Mouse (Mus musculus) right cerebral cortex, postnatal 25 days (tissue): ENCODE measurements around the gene Myrip.
A peak's percentile ranks its signal among the peaks of the same experiment; 100 is the strongest.
"Not testable (repeated sequence)": the region's sequence is repeated elsewhere in the genome, so short reads cannot be mapped to it uniquely, and the experiment has no call there.

Experiments
- DNase-seq: peaks from one replicate; pipeline ENCODE4 v3.0.0; 2022

Myrip gene

GRCm38 (mm10) chr9:120398289-120398688 lies 97.0 kb downstream of the Myrip start:
- no peak for DNase-seq

- not testable (repeated sequence) for DNase-seq
Observed at GRCm38 (mm10) chr9:120399537-120399936, 98.2 kb downstream of the Myrip start.

GRCm38 (mm10) chr9:120402368-120402767 lies 101.1 kb downstream of the Myrip start:
- DNase-seq: no peak

DNA sequence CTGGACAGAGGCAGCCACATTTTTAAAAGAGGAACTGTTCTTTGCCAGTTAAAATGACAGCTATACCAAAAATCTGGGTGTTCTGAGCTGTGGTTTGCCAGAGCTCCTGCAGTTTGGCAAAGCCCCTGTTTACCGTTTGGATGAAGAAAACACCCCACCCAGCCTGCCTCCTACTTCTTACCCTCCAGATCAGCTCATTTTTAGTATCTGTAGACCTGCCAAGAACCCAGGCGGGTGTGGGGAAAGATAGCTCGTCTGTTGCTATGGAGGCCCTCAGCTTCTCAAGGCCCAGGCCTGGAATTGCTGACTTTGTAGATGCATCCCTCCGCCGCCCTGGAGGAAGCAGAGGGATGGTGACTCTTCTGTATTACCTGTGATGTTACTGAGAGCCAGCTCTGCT lies 102.3 kb downstream of the Myrip start:
- peak; percentile 78 for DNase-seq

- DNase-seq: peak; percentile 56
Observed at GRCm38 (mm10) chr9:120409663-120410181, 108.4 kb downstream of the Myrip start.

DNA sequence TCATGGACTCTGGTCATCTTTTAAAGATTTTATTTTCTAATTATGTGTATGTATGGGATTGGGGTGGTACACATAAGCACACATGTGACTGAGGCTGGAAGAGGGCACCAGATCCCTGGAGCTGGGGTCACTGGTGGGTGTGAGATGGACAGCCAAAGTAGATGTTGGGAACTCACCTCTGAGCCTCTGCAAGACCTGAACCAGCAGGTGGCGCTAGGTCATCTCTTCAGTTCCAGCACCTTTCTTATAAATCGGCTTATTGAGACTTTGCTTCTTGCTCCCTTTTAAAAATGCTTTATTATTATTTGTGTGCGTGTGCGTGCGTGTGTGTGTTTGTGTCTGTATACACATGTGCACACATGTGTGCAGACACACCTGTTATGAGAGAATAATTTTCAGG lies 109.1 kb downstream of the Myrip start:
- DNase-seq: peak; percentile 52

DNA sequence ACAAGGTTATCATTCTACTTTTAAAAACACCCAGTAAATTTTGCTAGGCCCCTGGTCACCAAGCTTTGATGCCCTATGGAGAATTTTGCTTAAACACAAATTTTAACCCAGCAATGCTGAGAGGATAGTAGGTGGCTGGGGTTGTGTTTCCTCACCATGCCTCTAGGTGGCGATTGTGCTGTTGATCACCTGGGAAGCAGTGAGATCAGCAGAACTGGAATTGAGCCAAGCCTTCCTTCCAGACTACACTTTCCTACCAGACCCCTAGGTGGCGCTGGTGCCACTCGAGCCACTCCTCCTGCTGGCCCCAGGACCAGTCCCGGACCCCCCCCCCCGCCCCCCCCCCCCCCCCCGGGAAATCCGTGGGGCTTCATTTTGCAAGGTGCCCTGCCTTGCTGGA lies 114.2 kb downstream of the Myrip start:
- DNase-seq: peak; percentile 61

- no peak for DNase-seq
Observed at GRCm38 (mm10) chr9:120416151-120416550, 114.8 kb downstream of the Myrip start.

GRCm38 (mm10) chr9:120416729-120417128 lies 115.4 kb downstream of the Myrip start:
- DNase-seq: no peak

DNA sequence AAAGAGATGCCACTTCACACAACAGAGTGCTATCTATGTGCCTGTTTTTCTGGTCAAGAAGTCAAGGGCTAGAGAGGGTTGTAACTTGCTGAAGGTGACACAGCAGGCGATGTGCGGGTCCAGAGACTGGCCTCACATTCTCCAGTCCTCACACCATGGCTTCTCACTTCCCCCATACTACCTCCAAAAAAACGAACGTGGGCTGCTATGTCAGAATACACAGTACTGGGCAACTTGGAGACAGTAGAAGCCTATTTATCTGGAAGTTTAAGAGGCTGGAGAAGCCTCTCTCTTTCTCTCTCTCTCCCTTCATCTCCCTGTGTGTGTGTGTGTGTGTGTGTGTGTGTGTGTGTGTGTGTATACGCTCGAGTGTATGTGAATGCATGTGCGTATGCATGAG lies 117.3 kb downstream of the Myrip start:
- no peak for DNase-seq

DNA sequence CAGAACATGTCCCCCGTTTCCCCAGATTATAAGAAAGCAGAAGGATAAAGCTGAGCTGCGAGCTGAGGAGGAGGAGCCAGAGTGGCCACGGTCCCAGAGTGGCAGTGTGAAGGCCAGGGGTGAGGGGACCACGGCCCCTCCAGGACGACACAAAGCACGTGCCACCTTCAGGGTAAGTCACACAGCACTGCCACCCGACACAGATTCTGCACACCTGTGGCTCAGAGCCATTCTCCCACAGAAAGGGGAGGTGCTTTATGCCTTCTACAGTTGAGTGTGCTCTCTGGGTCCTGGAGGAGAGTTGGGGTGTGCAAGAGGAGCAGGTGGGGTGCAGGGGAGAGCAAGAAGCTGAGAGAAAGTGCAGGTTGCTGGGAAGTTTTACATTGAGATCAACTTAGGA lies 123.3 kb downstream of the Myrip start:
- no peak for DNase-seq

DNA sequence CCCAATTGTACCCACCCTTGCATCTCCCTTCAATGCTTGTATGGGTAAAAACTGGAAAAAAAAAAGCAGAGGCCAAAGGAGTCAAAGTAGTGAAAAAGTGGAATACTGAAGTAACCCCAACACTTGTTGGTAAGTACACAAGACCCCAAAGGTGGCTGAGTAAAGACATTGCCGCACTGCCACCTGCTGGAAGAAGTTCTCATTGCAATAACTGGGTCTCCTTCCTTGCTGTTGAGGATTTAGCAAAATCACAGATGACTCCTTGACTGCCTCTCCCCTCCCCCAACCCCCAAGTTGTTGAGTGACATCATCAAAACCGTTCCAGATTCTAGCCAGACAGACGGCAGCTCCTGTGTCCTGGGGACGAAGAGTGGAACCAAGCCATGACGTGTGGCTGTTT lies 124.5 kb downstream of the Myrip start:
- no peak for DNase-seq

- no peak for DNase-seq
Observed at GRCm38 (mm10) chr9:120428181-120428580, 126.9 kb downstream of the Myrip start.

GRCm38 (mm10) chr9:120433747-120434146 lies 132.4 kb downstream of the Myrip start:
- peak; percentile 57 for DNase-seq

GRCm38 (mm10) chr9:120435841-120436240 lies 134.5 kb downstream of the Myrip start:
- DNase-seq: no peak

DNA sequence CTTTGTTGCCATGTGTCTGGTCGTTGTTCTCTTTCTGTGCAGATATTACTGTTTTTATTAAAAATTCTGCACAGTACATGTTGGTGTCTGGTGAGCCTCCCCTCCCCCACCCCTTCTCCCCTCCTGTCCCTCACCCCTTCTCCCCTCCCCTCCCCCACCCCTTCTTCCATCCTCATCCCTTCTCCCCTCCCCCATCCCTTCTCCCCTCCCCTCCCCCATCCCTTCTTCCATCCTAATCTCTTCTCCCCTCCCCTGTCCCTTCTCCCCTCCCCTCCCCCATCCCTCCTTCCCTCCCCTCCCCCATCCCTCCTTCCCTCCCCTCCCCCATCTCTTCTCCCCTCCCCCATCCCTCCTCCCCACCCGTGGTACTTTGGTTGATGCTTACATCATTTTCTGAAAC lies 135.5 kb downstream of the Myrip start:
- DNase-seq: no peak

DNA sequence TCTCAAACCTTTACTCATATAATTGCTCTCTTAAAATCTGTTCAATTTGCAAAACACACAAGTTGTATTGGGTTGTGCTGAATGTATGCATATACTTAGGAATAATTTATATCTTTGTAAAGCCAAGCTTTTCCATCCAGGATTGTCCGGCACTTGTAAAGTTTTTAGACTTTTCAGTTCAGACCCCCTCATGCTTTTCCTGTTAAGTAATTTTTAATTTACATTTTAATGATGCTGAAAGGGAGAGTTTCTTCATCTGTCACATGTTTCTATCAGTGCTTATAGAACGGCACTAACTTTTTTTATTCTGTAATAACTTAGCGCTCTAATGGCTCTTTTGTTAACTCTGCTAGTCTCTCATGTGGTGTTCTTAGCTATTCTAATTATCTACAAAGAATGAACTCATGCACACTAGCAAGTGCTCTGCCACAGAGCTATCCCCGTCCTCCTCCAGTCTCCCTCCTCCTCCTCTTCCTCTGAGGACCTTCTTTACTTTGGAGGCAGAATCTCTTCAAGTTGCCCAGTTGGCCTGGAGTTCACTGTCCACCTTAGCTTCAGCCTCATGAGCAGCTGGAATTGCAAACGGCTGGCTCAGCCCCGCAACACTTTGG lies 136.1 kb downstream of the Myrip start:
- no peak for DNase-seq

GRCm38 (mm10) chr9:120438350-120438749 lies 137.0 kb downstream of the Myrip start:
- DNase-seq: no peak

- no peak for DNase-seq
Observed at GRCm38 (mm10) chr9:120438781-120439180, 137.5 kb downstream of the Myrip start.

- no peak for DNase-seq
Observed at GRCm38 (mm10) chr9:120444642-120445041, 143.3 kb downstream of the Myrip start.

DNA sequence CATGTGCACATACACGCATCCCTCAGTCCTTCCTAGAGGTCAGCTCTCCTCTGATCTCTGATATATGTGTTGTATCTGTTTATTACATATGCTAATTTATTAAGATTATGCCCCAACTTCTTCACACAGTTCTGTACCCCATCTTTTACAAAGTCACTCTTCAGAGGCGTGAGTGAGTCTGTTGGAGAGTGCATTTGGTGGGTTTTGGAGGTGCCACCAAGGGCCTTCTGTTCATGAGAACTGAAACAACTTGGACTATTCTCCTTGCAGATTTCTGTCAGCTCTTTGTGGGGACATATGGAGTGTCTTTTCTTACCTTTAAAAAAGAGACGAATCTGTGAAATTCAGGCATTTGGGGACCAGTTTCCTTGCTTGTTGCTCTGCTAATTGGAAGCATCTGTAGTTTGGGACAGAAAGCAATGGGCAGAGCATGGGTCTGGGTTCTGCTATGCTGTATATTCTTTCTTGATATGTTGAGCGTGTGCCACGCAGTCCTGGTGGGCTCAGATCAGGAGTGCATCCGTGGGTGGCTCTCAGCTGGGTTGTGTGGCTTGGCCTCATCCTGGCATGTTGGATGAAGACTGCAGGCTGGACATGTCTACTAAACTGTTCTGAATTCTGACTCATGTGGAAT lies 148.5 kb downstream of the Myrip start:
- no peak for DNase-seq

- DNase-seq: no peak
Observed at GRCm38 (mm10) chr9:120455768-120456655, 154.7 kb downstream of the Myrip start.

- no peak for DNase-seq
Observed at GRCm38 (mm10) chr9:120470431-120470830, 169.1 kb downstream of the Myrip start.

GRCm38 (mm10) chr9:120481644-120482043 lies 180.3 kb downstream of the Myrip start:
- no peak for DNase-seq
